Mouse (Mus musculus) limb, embryonic 14.5 days (tissue): ENCODE data around the gene Pdlim4. TPM values are rescaled to one million over a fixed set of nuclear protein-coding genes. Genes with fewer than 3 reads are reported as not detected.
"Not testable (repeated sequence)": the region's sequence is repeated elsewhere in the genome, so short reads cannot be mapped to it uniquely, and the experiment has no call there.

Source experiments
- ATAC-seq: fragments of 200-750 bp; cut with Nextera tagmentation; 2 replicates; pipeline ENCODE4 v1.8.0; 2017; ENCODE audit warnings: low read depth, moderate number of reproducible peaks, moderate TSS enrichment; ENCODE audit not compliant: low FRiP score
- DNase-seq: peaks from one replicate; pipeline ENCODE4 v3.0.0-alpha.2; 2015; ENCODE audit warnings: low spot score
- H3K27ac ChIP-seq: fragments of 300-500 bp; sonication (generic); replicated peaks from 2 replicates; pipeline ENCODE4 v1.5.1; 2014; ENCODE audit warnings: low read depth, mild to moderate bottlenecking, low read length, moderate library complexity, mixed read lengths
- H3K27me3 ChIP-seq: fragments of 300-500 bp; sonication (generic); 2 replicates; pipeline ENCODE4 v1.6.1; 2014; ENCODE audit warnings: low read length, mixed read lengths; ENCODE audit not compliant: control insufficient read depth, insufficient read depth
- H3K36me3 ChIP-seq: fragments of 300-500 bp; sonication (generic); 2 replicates; pipeline ENCODE4 v1.6.1; 2014; ENCODE audit warnings: mild to moderate bottlenecking, low read length, moderate library complexity, mixed read lengths; ENCODE audit not compliant: control insufficient read depth, insufficient read depth
- H3K4me1 ChIP-seq: fragments of 300-500 bp; sonication (generic); 2 replicates; pipeline ENCODE4 v1.6.1; 2014; ENCODE audit warnings: antibody characterized with exemption, low read length, mixed read lengths; ENCODE audit not compliant: control insufficient read depth, insufficient read depth
- H3K4me2 ChIP-seq: fragments of 300-500 bp; sonication (generic); replicated peaks from 2 replicates; pipeline ENCODE4 v1.6.1; 2014; ENCODE audit warnings: low read depth, mild to moderate bottlenecking, low read length, moderate library complexity; ENCODE audit not compliant: severe bottlenecking
- H3K4me3 ChIP-seq: fragments of 300-500 bp; sonication (generic); replicated peaks from 2 replicates; pipeline ENCODE4 v1.5.1; 2014; ENCODE audit warnings: low read length
- H3K9ac ChIP-seq: fragments of 300-500 bp; sonication (generic); 2 replicates; pipeline ENCODE4 v1.6.1; 2014; ENCODE audit warnings: mild to moderate bottlenecking, low read depth, low read length, moderate library complexity; ENCODE audit not compliant: severe bottlenecking
- H3K9me3 ChIP-seq: fragments of 300-500 bp; sonication (generic); 2 replicates; pipeline ENCODE4 v1.6.1; 2016; ENCODE audit warnings: low read length; ENCODE audit not compliant: control insufficient read depth
- POLR2A ChIP-seq: fragments of 200-500 bp; IDR thresholded peaks from 2 replicates; pipeline ENCODE4 v1.8.0; 2012; ENCODE audit warnings: inconsistent platforms, mild to moderate bottlenecking, moderate library complexity, borderline replicate concordance; ENCODE audit not compliant: insufficient read depth, insufficient read length; ENCODE audit errors: extremely low read depth
- WGBS: fragments of 180-500 bp; shearing (Covaris S2); extraction: QIAGEN DNeasy Blood & Tissue Kit; methylation state at CpG from one replicate; pipeline ENCODE4 v1.1.7; 2014; 5-methylcytosine and 5-hydroxymethylcytosine counted together
- polyA plus RNA-seq, 2 experiments: library from polyadenylated mRNA; depleted of rRNA in 1 of 2; stranded (reverse) in 1 of 2; unstranded in 1 of 2; fragments of >200 nt; fragmentation: Nextera tagmentation in 1 of 2; extraction: Ambion mirVana in 1 of 2; gene quantifications; 2 replicates each; pipeline versions ENCODE4 v1.2.1 to v1.2.3; 2012 to 2014

The Pdlim4 gene
- polyA plus RNA-seq, 2 experiments, result 115 to 129 TPM

DNA sequence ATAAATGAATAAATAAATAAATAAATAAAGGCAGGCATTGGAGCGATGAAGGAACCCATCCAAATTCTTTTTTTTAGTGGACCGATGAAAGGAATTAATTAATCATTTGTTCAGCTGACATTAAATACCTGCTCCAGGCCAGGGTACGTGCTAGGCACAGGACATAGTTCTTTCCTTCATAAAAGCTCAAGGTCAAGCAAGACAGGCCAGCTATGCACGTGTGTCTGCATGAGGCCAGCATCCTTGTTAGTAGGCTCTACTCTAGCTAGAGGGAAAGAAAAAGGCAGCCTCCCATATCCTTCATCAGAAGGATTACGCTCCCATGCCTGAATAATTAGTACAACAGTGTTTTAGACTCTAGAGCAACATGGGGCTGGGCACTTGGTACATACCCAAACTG lies 55.9 kb downstream of the Pdlim4 start:
- no peaks in the 10 kb centered on the region for H3K36me3 ChIP-seq
- H3K4me2 ChIP-seq, result no peak overlapping the region
- no peak for TF ChIP-seq POLR2A
- H3K9ac ChIP-seq, result no peak overlapping the region
- H3K4me1 ChIP-seq, result peaks cover 10% of the 10 kb centered on the region
- H3K27me3 ChIP-seq, result no peaks in the 10 kb centered on the region
- DNase-seq, result no peak
- 79% methylated on average over 5 of the region's 5 CpGs for WGBS
- no peak overlapping the region for H3K4me3 ChIP-seq
- no peak overlapping the region for H3K27ac ChIP-seq
- ATAC-seq, result no peak
- H3K9me3 ChIP-seq, result no peaks in the 10 kb centered on the region

DNA sequence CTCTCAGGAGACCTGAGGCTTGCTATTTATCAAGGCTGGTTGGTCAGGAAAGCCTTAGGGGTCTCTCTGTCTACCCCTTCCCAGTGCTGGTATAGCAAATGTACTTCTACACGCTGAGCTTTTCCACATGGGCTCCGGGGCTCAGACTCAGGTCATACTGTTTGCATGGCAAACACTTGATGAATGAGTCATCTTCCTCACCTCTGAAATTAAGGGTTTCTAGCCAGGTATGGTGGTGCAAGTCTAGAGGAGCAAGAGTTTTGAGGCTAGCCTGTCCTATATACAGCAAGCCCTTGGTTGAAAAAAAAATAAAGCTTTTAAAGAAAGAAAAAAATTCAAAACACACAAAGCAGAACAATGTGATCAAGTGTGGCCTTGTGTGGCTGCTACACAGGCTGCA lies 57.6 kb downstream of the Pdlim4 start:
- H3K9ac ChIP-seq, result no peak overlapping the region
- H3K27me3 ChIP-seq, result no peaks in the 10 kb centered on the region
- H3K36me3 ChIP-seq, result no peaks in the 10 kb centered on the region
- DNase-seq (no peak), ATAC-seq (no peak)
- H3K4me3 ChIP-seq, result no peak overlapping the region
- H3K4me2 ChIP-seq, result no peak overlapping the region
- H3K27ac ChIP-seq, result no peak overlapping the region
- no peak for TF ChIP-seq POLR2A
- H3K9me3 ChIP-seq, result no peaks in the 10 kb centered on the region
- 83% methylated on average over 2 of the region's 2 CpGs for WGBS
- peaks cover 10% of the 10 kb centered on the region for H3K4me1 ChIP-seq

DNA sequence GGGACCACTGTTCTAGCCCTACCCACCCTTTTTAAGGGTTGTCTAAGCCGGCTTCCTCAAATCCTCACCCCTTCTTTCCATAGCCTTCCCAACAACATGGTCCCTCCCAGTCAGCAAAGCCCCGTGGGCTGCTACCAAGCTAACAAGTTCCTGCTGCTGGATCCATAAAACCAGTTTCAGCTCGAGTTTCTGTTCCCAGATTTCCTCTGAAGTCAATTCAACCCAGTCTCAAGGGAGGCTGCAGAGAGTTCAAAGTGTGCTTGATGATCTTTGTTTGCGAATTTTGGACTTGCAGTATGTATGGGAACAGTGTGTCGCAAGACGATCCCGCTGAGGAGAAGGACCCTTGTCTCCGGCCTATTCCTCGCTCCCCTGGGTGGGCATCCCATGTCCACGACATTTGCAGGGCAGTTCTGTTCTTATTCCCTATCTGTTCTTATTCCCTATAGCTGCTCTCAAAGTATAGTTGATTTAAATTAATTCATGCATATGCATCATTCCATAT lies 60.3 kb downstream of the Pdlim4 start:
- no peaks in the 10 kb centered on the region for H3K27me3 ChIP-seq
- no peak for TF ChIP-seq POLR2A
- 40% methylated on average over 10 of the region's 10 CpGs for WGBS
- ATAC-seq, result no peak
- no peaks in the 10 kb centered on the region for H3K9me3 ChIP-seq
- H3K4me2 ChIP-seq, result no peak overlapping the region
- DNase-seq, result peak; percentile 58
- H3K36me3 ChIP-seq, result no peaks in the 10 kb centered on the region
- H3K9ac ChIP-seq, result no peak overlapping the region
- peaks cover 10% of the 10 kb centered on the region for H3K4me1 ChIP-seq
- no peak overlapping the region for H3K27ac ChIP-seq
- no peak overlapping the region for H3K4me3 ChIP-seq

DNA sequence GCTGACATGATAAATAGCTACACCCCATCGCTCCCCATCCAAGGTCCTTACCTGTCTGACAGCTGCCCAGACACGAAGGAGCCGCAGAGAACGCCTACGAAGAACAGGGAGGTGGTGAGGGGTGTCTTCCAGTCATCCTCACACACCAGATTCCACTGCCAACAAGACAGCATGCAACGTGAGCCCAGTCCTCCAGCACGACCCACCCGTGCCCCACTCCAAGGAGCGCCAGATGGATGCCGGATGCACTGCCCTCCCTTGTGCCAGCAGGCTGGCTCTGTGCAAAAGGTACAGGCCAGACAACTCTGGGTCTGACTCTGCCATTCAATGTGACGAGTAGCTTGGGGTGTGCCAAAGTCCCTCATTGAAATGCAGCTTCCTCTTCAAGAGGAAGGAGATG lies 61.1 kb downstream of the Pdlim4 start:
- Histone ChIP-seq H3K27ac (no peak overlapping the region), H3K9ac (no peak overlapping the region), H3K27me3 (no peaks in the 10 kb centered on the region), H3K9me3 (no peaks in the 10 kb centered on the region), H3K36me3 (no peaks in the 10 kb centered on the region), H3K4me2 (no peak overlapping the region), H3K4me1 (peaks cover 10% of the 10 kb centered on the region), H3K4me3 (no peak overlapping the region)
- DNase-seq, result no peak
- ATAC-seq, result no peak
- TF ChIP-seq POLR2A, result no peak
- 76% methylated on average over 11 of the region's 11 CpGs for WGBS

DNA sequence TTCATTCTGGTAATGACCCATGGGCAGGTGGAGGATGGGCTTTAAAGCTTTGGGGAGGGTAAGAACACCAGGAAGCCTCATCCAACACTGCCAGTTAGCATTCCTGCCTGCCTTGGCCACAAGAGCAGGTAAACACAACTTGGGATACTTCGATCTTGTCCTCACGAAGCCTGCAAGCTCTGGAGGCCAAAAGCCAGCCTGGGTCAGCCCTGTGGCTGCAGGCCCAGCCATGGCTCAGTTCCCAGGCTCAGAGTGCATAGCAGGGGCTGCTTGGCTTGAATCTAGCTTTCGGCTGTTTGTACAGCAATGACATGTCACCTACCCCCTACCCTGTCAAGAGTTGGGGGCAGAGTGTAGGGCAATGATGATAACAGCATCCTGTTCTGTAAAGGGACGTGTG lies 61.9 kb downstream of the Pdlim4 start:
- H3K27ac ChIP-seq, result no peak overlapping the region
- DNase-seq (no peak), ATAC-seq (no peak)
- no peak overlapping the region for H3K4me2 ChIP-seq
- H3K4me3 ChIP-seq, result no peak overlapping the region
- peaks cover 10% of the 10 kb centered on the region for H3K4me1 ChIP-seq
- H3K36me3 ChIP-seq, result no peaks in the 10 kb centered on the region
- no peak for TF ChIP-seq POLR2A
- no peaks in the 10 kb centered on the region for H3K27me3 ChIP-seq
- no peaks in the 10 kb centered on the region for H3K9me3 ChIP-seq
- 68% methylated on average over 4 of the region's 4 CpGs for WGBS
- no peak overlapping the region for H3K9ac ChIP-seq

DNA sequence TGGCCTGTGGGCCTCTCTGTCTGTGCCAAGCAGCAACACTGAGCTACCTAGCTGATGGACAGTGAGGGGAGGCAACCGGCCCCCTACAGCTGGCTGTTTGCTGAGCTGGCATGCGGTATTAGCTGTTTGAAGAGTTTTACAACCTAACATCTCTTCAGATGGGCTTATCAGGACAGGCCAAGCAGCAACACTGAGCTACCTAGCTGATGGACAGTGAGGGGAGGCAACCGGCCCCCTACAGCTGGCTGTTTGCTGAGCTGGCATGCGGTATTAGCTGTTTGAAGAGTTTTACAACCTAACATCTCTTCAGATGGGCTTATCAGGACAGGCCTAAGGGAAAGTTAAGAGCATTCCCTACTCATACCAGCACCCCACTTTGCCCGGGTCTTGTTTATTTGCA lies 62.5 kb downstream of the Pdlim4 start:
- not testable (repeated sequence) for H3K27ac ChIP-seq, H3K4me3 ChIP-seq, H3K27me3 ChIP-seq, H3K9ac ChIP-seq, H3K9me3 ChIP-seq, DNase-seq, H3K36me3 ChIP-seq, ATAC-seq, H3K4me2 ChIP-seq
- H3K4me1 ChIP-seq, result peaks cover 10% of the 10 kb centered on the region
- WGBS, result 18% methylated on average over 5 of the region's 5 CpGs

Other genes starting within 250 kb of the Pdlim4 start
- 0.43 and 0.51 TPM in 2 replicates for gene Gm12216, start 209.8 kb downstream of the Pdlim4 start, polyA plus RNA-seq (2012; rRNA removed)
- 0.66 and 0.74 TPM in 2 replicates for gene Gm12216, start 209.8 kb downstream of the Pdlim4 start, polyA plus RNA-seq (2014; fragmentation: Nextera tagmentation; extraction: Ambion mirVana)
- gene Slc22a5, start 177.4 kb downstream of the Pdlim4 start, polyA plus RNA-seq (2012; rRNA removed), result 11.4 and 13.2 TPM in 2 replicates
- 8.9 TPM in 2 replicates for gene Slc22a5, start 177.4 kb downstream of the Pdlim4 start, polyA plus RNA-seq (2014; fragmentation: Nextera tagmentation; extraction: Ambion mirVana)
- gene Slc22a21, start 88.7 kb downstream of the Pdlim4 start, polyA plus RNA-seq (2012; rRNA removed), result 9.7 and 11.9 TPM in 2 replicates
- gene Slc22a21, start 88.7 kb downstream of the Pdlim4 start, polyA plus RNA-seq (2014; fragmentation: Nextera tagmentation; extraction: Ambion mirVana), result 5.9 and 6.2 TPM in 2 replicates
- 2.7 and 3.2 TPM in 2 replicates for gene Slc22a4, start 40.9 kb downstream of the Pdlim4 start, polyA plus RNA-seq (2012; rRNA removed)
- gene Slc22a4, start 40.9 kb downstream of the Pdlim4 start, polyA plus RNA-seq (2014; fragmentation: Nextera tagmentation; extraction: Ambion mirVana), result 3.4 and 5.2 TPM in 2 replicates
- gene P4ha2, start 31.1 kb upstream of the Pdlim4 start, polyA plus RNA-seq (2012; rRNA removed), result 106 TPM in 2 replicates
- gene P4ha2, start 31.1 kb upstream of the Pdlim4 start, polyA plus RNA-seq (2014; fragmentation: Nextera tagmentation; extraction: Ambion mirVana), result 83.3 and 94.1 TPM in 2 replicates
- not detected in 2 replicates for gene Csf2, start 180.7 kb upstream of the Pdlim4 start, polyA plus RNA-seq (2012; rRNA removed)
- not detected in 2 replicates for gene Csf2, start 180.7 kb upstream of the Pdlim4 start, polyA plus RNA-seq (2014; fragmentation: Nextera tagmentation; extraction: Ambion mirVana)
- not detected in 2 replicates for gene Il3, start 198.3 kb upstream of the Pdlim4 start, polyA plus RNA-seq (2012; rRNA removed)
- not detected in 2 replicates for gene Il3, start 198.3 kb upstream of the Pdlim4 start, polyA plus RNA-seq (2014; fragmentation: Nextera tagmentation; extraction: Ambion mirVana)
- 0.91 and 1.2 TPM in 2 replicates for gene Acsl6, start 234.8 kb upstream of the Pdlim4 start, polyA plus RNA-seq (2012; rRNA removed)
- gene Acsl6, start 234.8 kb upstream of the Pdlim4 start, polyA plus RNA-seq (2014; fragmentation: Nextera tagmentation; extraction: Ambion mirVana), result 0.47 and 0.72 TPM in 2 replicates